Mouse (Mus musculus): ENCODE results near the gene Olfr1537.

Olfr1537 gene

DNA sequence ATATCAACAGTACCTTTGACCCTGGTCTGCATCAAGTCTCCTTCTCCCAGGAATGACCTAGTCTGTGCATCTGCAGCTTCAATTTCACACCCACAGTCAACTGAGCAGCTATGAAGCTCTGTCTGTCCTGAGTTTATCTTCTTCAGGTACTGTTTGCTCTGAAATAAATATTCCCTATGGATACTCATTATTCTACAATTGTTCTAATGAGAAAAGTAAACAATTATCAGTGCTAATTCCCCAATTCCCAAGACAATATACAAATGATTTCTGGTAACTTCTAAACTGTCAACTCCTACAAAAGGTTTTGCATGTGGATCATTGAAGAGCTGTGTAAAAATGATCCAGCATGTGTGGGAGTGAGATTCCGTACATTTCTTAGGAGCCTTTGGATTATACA is at the start of gene Olfr1537:
Gene Olfr1537, minus strand, starts transcription at position 101 of the 400 bp plus-strand sequence.
- DNase-seq, result no peak

DNA sequence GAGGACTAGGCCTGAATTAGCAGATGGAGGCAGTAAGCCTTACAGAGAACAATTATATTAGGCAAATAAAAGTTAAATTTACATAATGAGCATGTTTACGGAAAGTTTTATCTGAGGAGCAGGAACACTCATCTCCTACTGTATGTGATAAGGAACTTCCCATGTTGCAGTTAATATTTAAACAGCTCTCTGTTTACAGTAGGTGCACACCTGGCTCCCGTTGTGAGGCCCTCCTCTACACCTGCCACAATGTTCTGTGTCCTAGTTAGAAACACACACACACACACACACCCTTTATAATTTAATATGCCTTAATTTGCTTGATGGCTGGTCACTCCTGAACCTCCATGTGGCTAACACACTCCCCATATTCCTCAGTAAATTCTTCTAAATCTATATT is 37.3 kb upstream of the Olfr1537 start:
- DNase-seq, result no peak

DNA sequence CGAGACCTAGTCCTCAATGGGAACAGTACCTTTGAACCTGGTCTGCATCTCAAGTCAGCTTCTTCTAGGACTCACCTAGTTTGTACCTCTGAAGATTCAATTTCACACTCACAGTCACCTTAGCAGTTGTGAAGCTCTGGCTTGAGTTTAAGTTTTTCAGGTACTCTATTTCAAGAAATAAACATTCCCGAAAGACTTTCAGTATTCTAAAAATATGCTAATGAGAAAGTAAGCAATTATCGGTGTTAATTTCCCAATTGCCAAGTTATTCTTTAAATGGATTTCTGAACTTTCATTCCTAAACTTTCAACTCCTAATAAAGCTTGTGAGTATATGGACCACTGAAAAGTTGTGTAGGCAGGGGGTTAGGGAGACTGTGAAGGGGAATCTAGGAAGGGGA is 26.9 kb upstream of the Olfr1537 start, which contains the start of gene Olfr945:
Gene Olfr945, minus strand, starts transcription at position 101 of the 400 bp plus-strand sequence.
- no peak for DNase-seq

- no peak for DNase-seq
Measured at GRCm38 (mm10) chr9:39201620-39202019, 48.2 kb downstream of the Olfr1537 start, which contains the start of gene Olfr944. Olfr944 (plus strand) TSS chr9:39201920.

Data from right cerebral cortex, postnatal 14 days (tissue).